12 mouse cellular contexts compared by ENCODE assay signal in the genomic region with DNA sequence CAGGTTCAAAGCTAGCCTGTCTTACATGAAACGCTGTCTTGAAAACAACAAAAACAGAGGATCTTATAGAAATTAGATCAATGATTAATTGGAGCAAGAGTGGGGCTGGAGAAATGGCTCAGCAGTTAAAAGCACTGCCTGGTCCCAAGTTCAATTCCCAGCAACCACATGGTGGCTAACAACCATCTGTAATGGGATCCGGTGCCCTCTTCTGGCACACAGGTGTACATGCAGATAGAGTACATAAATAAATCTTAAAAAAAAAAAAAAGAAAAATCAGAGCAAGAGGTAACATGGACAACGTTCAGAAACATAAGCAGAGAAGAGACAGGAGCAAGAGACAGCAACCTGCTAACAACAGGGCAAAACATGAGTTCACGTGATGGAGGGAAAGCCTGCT. TPM values are rescaled to one million over a fixed set of nuclear protein-coding genes. Genes with fewer than 3 reads are reported as not detected.
"Had no signal": no experiment of that assay in that cellular context is flagged by ENCODE, and none has a peak within 500 bp of the region (broad histone marks: within the 10 kb centered on the region; RNA-seq: fewer than 3 reads in every experiment).

No protein-coding gene starts in this region.

- H3K4me3 ChIP-seq: intestine, embryonic 15.5 days; limb, embryonic 13.5 days; midbrain, embryonic 13.5 days; neural tube, embryonic 12.5 days had no signal

- H3K27me3 ChIP-seq: intestine, embryonic 15.5 days; midbrain, embryonic 13.5 days; neural tube, embryonic 12.5 days had no signal

- H3K9ac ChIP-seq: intestine, embryonic 15.5 days; limb, embryonic 13.5 days; midbrain, embryonic 13.5 days; neural tube, embryonic 12.5 days had no signal

- DNase-seq: kidney, adult 8-10 months; kidney, postnatal 25 days; lung, adult 18-20 months; spleen, adult 18-20 months; thymus, adult 18-20 months; thymus, postnatal 14 days had no signal

- H3K4me2 ChIP-seq: intestine, embryonic 15.5 days; limb, embryonic 13.5 days; midbrain, embryonic 13.5 days; neural tube, embryonic 12.5 days had no signal

- H3K4me1 ChIP-seq: intestine, embryonic 15.5 days; limb, embryonic 13.5 days; neural tube, embryonic 12.5 days had no signal

- ATAC-seq: intestine, embryonic 15.5 days; midbrain, embryonic 13.5 days had no signal

- H3K27ac ChIP-seq: intestine, embryonic 15.5 days; limb, embryonic 13.5 days; midbrain, embryonic 13.5 days; neural tube, embryonic 12.5 days had no signal

- H3K9me3 ChIP-seq: intestine, embryonic 15.5 days; limb, embryonic 13.5 days; midbrain, embryonic 13.5 days; neural tube, embryonic 12.5 days had no signal

- H3K36me3 ChIP-seq: intestine, embryonic 15.5 days; limb, embryonic 13.5 days had no signal

RNA-seq across cellular contexts. Expression of gene Ina, which starts 12.0 kb away (rescaled TPM):
- total RNA-seq: liver, adult 2 months; monocyte, adult 5-6 weeks had no signal
- polyA plus RNA-seq: liver, adult 2 months had no signal
